Mouse (Mus musculus): ENCODE measurements around the gene Zfp266.
"Not testable (repeated sequence)": the region's sequence is repeated elsewhere in the genome, so short reads cannot be mapped to it uniquely, and the experiment has no call there.

The Zfp266 gene

GRCm38 (mm10) chr9:20521306-20521957, at the start of gene Zfp266:
Zfp266 (minus strand) TSS chr9:20521417.
- peak; percentile 93 for DNase-seq (ENCODE audit: low spot score)

DNA sequence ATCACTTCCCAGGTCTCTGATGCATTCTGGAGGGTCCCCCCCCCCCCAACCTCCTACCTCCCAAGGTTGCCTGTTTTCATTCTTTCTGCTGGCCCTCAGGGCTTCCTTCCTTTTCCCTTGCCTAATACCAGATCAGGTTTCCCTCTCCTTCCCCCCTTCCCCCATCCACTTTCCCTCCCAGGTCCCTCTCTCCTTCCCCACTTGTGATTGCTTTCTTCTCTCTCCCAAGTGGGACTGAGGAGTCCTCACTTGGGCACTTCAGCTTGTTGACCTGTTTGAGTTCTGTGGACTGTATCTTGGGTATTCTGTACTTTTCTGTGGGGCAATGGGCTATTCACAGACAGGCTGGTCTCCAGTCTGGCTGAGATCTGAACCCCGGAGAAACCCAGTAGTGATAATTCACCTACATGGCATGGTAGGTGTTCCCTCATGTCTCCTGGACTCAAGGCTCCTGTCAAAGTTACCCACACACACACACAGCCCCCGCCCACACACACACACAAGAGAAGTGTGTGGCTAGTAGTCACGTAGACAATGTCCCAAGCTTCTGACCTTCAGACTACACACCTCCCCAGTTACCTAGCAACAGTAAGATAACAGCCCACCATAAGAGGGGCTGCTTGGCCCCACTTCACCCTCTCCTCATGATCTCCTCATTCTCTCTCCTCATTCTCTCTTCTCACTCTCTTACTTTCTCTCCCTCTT, 44.3 kb upstream of the Zfp266 start:
- not testable (repeated sequence) for DNase-seq (ENCODE audit: low spot score)

GRCm38 (mm10) chr9:20562177-20562576, 41.0 kb upstream of the Zfp266 start:
- DNase-seq (ENCODE audit: low spot score), result no peak

DNA sequence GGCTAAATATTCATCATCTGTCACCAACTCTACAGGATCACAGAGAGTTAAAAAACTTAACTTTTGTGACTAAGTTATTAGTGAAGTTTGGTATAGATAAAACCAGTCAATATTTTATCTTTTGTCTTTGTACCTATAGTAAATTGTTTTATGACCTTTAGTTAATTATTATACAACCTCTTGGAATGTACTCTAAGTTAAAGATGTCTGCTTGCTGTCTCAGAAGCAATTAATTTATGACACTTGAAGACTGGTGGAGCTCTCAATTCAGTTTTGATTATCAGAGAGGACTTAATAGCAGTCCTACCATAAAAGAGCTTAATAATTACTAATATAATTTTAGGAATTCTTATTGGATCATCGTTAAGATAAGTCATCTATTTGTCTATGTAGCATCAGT, 31.5 kb upstream of the Zfp266 start:
- DNase-seq (ENCODE audit: low spot score), result no peak

GRCm38 (mm10) chr9:20551781-20552275, 30.6 kb upstream of the Zfp266 start:
- no peak for DNase-seq (ENCODE audit: low spot score)

DNA sequence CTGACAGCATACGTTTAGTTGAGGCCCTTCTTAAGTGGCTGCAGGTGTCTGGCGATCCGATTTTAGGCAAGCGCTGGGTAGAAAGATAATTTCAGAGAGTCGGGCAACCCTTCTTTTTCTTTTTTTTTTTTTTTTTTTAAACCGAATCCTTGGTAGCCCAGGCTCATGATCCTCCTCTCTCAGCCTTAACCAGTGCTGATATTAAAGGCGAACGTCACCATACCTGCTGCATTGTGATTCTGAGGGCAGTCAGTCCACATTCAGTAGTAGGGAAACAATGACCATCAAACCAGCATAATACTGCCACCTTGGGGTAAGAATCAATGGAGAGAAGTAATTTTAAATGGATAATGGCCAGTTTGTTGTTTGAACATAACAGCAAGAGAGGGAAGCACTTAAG, 23.9 kb upstream of the Zfp266 start:
- DNase-seq (ENCODE audit: low spot score), result peak; percentile 60

- peak; percentile 87 for DNase-seq (ENCODE audit: low spot score)
Observed at GRCm38 (mm10) chr9:20544070-20544821, 23.0 kb upstream of the Zfp266 start.

DNA sequence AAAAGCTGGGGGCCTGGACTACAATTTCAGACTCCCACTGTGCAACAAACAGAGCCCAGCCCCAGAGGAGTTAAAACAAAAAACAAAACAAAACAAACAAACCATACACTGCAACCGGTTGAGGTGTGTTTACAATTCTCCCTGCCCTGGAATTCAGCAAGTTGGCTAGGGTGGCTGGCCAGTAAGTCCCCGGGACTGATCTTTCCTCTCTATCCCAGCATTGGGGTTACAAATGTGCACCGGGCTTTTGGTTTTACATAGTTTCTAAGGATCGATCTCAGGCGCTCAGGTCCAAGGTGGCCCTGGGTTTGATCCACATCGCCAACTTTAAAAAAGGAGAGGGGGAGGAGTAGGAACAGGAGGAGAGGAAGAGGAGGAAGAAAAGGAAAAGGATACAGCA, 22.3 kb upstream of the Zfp266 start:
- DNase-seq (ENCODE audit: low spot score), result no peak

- DNase-seq (ENCODE audit: low spot score), result no peak
Observed at GRCm38 (mm10) chr9:20536598-20536997, 15.4 kb upstream of the Zfp266 start.

DNA sequence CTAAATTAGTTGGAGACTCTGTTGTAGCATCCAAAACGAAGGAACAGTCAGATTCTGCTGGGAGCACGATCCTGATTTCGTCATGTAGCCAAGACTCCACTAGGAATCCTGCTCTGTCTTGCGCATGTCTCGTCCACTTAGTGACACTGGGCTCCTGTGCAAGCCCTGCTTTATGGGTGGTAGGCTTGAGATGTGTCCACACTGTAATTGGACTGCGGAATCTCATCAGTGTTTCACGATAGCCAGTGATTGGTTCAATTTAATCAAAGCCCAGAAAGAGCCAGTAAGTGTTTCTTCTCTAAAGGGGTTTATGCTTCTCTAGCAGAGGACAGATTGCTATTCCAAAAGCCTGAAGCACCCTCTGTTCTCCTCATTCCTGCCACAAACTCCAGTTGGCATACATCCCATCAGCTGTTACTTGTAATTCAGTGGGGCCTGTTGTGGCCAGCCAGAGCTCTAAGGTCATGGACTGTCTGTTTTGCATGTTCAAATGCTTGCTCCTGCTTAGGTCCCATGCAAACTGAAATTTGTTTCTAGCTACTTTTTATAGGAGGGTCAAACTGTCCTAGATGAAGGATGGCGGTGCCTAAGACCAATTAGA, 13.2 kb upstream of the Zfp266 start:
- no peak for DNase-seq (ENCODE audit: low spot score)

DNA sequence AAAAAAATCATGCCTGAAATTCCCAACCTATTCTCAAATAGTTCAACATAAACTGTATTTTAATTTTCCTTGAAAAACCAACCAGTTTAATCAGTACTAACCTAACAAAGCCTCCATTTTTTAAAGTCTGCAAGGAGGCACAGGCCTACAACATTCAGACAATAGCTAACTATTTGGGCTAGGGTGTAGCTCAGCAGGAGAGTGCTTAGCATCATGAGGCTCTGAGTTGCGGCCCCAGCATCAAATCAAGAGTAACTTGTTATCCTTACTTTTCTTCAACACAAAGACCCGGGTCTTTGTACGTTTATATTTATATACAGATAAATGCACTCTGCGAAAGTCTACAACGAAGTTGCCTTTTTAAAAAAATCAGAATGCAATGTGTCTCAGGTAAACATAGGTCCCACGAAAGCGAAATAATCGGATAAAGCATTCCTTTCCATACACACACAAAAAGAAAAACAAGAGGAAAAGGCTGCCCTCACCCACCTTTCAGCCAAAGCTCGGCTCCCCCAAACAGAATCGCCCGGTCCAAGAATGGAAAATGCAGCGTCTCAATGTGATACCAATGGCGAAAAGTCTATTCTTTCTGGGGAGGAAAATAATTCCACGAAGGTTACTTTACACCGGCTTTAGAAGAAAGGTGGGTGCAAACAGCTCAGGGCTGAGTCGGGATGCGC, 546 bp downstream of the Zfp266 start:
- peak; percentile 44 for DNase-seq (ENCODE audit: low spot score)

DNA sequence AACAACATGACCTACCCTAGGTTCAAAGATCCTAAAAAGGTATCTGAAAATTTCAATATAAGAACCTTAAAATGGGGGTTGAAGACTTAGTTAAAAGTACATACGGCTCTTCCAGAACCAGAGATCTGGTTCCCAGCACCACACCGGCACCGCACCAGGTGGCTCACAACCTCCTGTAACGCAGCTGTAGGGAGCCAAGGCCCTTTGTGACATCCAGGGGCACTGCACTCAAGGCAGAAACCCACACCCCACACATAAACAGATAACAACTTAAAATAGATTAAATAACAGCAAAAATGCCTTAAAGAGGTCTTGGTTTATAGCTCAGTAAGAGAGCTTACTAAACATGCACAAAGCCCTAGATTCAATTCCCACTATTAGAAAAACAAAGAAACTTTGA, 1.3 kb downstream of the Zfp266 start:
- peak; percentile 12 for DNase-seq (ENCODE audit: low spot score)

- no peak for DNase-seq (ENCODE audit: low spot score)
Observed at GRCm38 (mm10) chr9:20518708-20519107, 2.5 kb downstream of the Zfp266 start.

DNA sequence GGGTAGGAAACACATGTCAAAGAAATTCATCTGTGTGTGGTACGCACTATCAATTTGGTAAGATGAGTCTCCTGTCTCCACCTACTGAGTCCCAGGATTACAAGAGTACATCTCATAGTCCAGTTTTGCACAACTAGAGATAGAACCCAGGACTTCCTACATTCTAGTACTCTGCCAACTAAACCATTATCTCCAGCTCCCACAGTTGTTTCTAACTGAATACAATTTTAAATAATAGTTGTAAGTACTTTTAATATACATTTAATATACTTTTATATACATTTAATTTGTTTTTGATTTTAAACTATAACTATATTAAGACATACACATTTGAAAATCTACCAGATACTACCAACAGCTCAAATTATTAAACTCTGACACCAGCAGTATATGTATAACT, 3.5 kb downstream of the Zfp266 start:
- no peak for DNase-seq (ENCODE audit: low spot score)

- DNase-seq (ENCODE audit: low spot score), result no peak
Observed at GRCm38 (mm10) chr9:20514016-20514415, 7.2 kb downstream of the Zfp266 start.

DNA sequence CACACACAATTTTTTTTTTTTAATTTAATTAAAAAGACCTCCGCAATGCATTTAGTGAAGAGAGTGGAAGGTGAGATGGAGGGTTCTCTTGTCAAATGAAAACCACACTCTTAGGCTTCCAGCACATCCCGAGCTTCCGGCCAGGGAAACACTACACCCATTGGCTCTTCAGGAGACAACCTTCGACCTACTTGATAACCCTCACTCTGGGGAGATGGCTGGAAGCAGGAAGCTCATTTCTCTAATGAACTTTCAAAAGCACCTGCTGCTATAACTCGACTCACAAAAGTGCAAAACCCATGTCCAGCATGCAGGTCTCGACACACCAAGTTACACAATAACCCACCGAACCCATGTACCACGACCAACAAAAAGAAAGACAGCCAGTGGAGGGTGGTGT, 8.5 kb downstream of the Zfp266 start:
- DNase-seq (ENCODE audit: low spot score), result no peak

DNA sequence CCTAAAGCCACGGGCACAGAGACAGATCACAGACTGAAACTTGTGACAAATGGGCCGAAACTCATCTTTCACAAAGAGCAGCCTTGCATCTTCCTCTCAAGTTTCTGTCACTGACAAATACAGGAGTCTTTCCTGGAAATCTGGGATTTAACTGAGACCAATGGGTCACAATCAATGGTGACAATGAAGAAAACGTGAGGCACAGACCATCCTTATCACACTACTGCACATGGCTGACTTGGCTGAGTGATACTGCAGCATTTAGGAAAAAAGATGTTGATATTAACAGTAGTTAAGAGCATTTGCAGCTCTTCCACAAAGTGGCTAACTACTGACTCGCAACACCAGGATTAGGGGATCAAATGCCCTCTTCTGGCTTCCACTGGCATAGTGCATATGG, 9.6 kb downstream of the Zfp266 start:
- no peak for DNase-seq (ENCODE audit: low spot score)

DNA sequence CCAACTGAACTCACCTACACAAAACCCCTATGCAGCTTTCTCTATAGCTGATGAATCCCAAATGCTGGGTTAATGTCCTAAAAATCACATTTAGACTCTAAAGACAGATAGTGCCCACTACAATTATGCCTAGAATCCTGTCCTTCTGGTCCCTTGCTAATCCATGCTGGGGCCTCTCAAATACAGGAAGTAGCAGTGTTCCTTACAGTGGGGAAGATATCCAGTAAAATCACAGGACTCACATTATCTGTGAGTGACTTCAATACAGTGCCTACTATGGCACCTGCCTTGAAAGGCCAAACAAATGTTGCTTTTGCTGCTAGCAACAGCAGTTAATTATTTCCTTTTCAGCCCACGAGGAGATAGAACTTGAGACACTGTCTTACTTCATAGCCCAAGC, 10.9 kb downstream of the Zfp266 start:
- no peak for DNase-seq (ENCODE audit: low spot score)

GRCm38 (mm10) chr9:20509676-20510075, 11.5 kb downstream of the Zfp266 start:
- no peak for DNase-seq (ENCODE audit: low spot score)

GRCm38 (mm10) chr9:20504801-20505200, 16.4 kb downstream of the Zfp266 start:
- DNase-seq (ENCODE audit: low spot score), result no peak

DNA sequence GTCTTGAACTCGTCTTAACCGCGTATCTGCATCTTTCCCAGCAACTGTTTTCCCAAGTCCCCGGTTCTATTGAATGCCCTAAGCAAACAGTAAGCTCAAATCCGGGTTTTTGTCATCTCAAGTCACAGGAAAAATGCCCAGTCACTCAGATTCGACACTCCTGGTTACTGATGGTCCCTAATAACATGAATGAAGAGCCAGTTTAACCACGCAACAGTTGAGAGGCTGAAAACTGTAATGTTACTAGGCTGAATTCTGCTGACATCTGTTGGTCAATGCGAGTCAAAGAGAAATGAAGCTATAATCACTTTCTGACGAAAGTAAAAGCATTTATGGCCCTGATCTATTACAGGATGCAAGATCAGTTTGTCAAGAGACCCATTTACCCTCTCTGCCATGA, 27.9 kb downstream of the Zfp266 start:
- no peak for DNase-seq (ENCODE audit: low spot score)
